Mouse (Mus musculus) lung, embryonic 14.5 days (tissue): ENCODE measurements around the gene Mydgf. TPM values are rescaled to one million over a fixed set of nuclear protein-coding genes. Genes with fewer than 3 reads are reported as not detected.

Experiments
- ATAC-seq: fragments of 200-750 bp; cut with Nextera tagmentation; 2 replicates; pipeline ENCODE4 v1.8.0; 2017; ENCODE audit warnings: mild to moderate bottlenecking, moderate TSS enrichment, moderate library complexity; ENCODE audit not compliant: insufficient read depth
- DNase-seq: peaks from one replicate; pipeline ENCODE4 v3.0.0-alpha.2; 2015
- H3K27ac ChIP-seq: fragments of 300-500 bp; sonication (generic); 2 replicates; pipeline ENCODE4 v1.5.1; 2014; ENCODE audit warnings: low read depth, mild to moderate bottlenecking, moderate library complexity
- H3K27me3 ChIP-seq: fragments of 300-500 bp; sonication (generic); 2 replicates; pipeline ENCODE4 v1.6.1; 2014; ENCODE audit warnings: low read length, control low read depth; ENCODE audit not compliant: insufficient read depth
- H3K36me3 ChIP-seq: fragments of 300-500 bp; sonication (generic); 2 replicates; pipeline ENCODE4 v1.6.1; 2014; ENCODE audit warnings: control low read depth; ENCODE audit not compliant: insufficient read depth
- H3K4me1 ChIP-seq: fragments of 300-500 bp; sonication (generic); 2 replicates; pipeline ENCODE4 v1.6.1; 2014; ENCODE audit warnings: antibody characterized with exemption, control low read depth; ENCODE audit not compliant: insufficient read depth
- H3K4me2 ChIP-seq: fragments of 300-500 bp; sonication (generic); 2 replicates; pipeline ENCODE4 v1.6.1; 2014; ENCODE audit warnings: mild to moderate bottlenecking
- H3K4me3 ChIP-seq: fragments of 300-500 bp; sonication (generic); 2 replicates; pipeline ENCODE4 v1.5.1; 2014; ENCODE audit warnings: low read depth, low read length
- H3K9ac ChIP-seq: fragments of 300-500 bp; sonication (generic); 2 replicates; pipeline ENCODE4 v1.6.1; 2014
- H3K9me3 ChIP-seq: fragments of 300-500 bp; sonication (generic); 2 replicates; pipeline ENCODE4 v1.6.1; 2016; ENCODE audit warnings: low read depth, low read length, control low read depth
- CTCF ChIP-seq: IDR thresholded peaks from 2 replicates; pipeline ENCODE4 v1.5.1; 2016; ENCODE audit warnings: antibody characterized with exemption, low read depth
- WGBS: fragments of 180-500 bp; shearing (Covaris S2); extraction: QIAGEN DNeasy Blood & Tissue Kit; methylation state at CpG from one replicate; pipeline ENCODE4 v1.1.7; 2014; 5-methylcytosine and 5-hydroxymethylcytosine counted together
- polyA plus RNA-seq: library from polyadenylated mRNA; unstranded; fragments of >200 nt; fragmentation: Nextera tagmentation; extraction: Ambion mirVana; gene quantifications from 2 replicates; pipeline ENCODE4 v1.2.1, GENCODE M21; 2014

The Mydgf gene
- polyA plus RNA-seq, 1 experiment from 2014 or later, result 95.3 TPM

DNA sequence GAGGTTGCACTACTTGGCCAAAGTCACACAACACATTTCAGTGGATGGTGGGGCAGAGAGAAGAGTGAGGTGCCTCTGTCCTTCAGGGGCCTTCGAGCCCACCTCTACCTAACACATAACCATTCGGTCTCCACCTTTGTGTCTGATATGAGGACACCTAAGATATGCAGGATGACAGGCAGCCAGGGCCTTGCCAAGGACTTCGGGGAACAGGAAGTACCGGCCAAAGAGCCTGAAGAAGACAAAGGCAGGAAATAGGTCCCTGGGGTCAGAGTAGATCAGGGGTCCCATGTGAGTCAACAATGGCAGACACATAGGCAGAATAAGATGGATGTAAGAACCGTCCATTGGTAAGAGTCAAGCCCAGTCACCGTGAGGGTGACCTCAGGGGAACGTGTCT, 47.2 kb downstream of the Mydgf start:
- no peak overlapping the region for H3K27ac ChIP-seq
- H3K4me2 ChIP-seq, result no peak overlapping the region
- 74% methylated on average over 7 of the region's 7 CpGs for WGBS
- no peaks in the 10 kb centered on the region for H3K9me3 ChIP-seq
- ATAC-seq (no peak), DNase-seq (no peak)
- no peak overlapping the region for H3K4me3 ChIP-seq
- no peak for TF ChIP-seq CTCF
- H3K4me1 ChIP-seq, result 0 out of 2 replicates have a peak, but pooled peaks cover 6% of the 10 kb centered on the region
- H3K27me3 ChIP-seq, result peaks cover 36% of the 10 kb centered on the region; the same call in 1 of the 2 replicates
- no peak overlapping the region for H3K9ac ChIP-seq
- no peaks in the 10 kb centered on the region for H3K36me3 ChIP-seq

DNA sequence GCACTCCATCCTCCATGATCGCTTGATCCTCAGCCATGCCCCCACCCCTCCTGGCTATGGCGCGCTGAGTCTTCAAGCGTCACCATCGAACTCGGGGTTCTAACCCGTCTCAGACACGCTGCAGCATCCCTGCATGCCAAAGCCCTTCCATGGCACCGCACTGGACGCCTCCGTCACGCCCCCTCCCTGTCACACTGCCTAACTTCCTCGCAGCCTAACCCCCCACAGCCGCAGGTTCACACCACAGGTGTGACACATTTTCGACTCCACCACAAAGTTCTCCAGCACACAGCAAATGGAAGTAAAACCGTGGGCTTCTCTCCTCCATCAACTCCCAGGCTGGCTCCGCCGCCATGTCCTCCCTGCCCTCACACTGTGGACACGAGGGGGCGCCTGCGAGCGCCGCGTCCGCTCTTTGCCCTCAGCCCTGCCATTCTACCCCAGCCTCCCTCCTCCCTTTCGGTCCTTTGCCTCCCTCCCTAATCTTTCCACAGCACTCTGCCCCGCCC, 49.2 kb downstream of the Mydgf start:
- peak; percentile 69 for DNase-seq
- no peaks in the 10 kb centered on the region for H3K36me3 ChIP-seq
- H3K4me1 ChIP-seq, result 0 out of 2 replicates have a peak, but pooled peaks cover 6% of the 10 kb centered on the region
- H3K9ac ChIP-seq, result peak overlapping the region; percentile 29; the same call in 1 of the 2 replicates
- WGBS, result 3% methylated on average over 27 of the region's 27 CpGs
- H3K4me2 ChIP-seq, result peak overlapping the region; percentile 67
- H3K27ac ChIP-seq, result no peak overlapping the region
- TF ChIP-seq CTCF, result peak; percentile 88
- peak overlapping the region; percentile 22 for H3K4me3 ChIP-seq
- H3K9me3 ChIP-seq, result no peaks in the 10 kb centered on the region
- peaks cover 17% of the 10 kb centered on the region; the same call in 1 of the 2 replicates for H3K27me3 ChIP-seq
- ATAC-seq, result peak; percentile 13; the same call in 1 of the 2 replicates

GRCm38 (mm10) chr17:56133457-56134363, 50.0 kb downstream of the Mydgf start:
- Histone ChIP-seq H3K27me3 (peaks cover 9% of the 10 kb centered on the region; the same call in 1 of the 2 replicates), H3K36me3 (no peaks in the 10 kb centered on the region), H3K4me3 (peak overlapping the region; percentile 22), H3K27ac (peak overlapping the region; percentile 72; the same call in 1 of the 2 replicates), H3K9me3 (no peaks in the 10 kb centered on the region), H3K4me2 (peak overlapping the region; percentile 67), H3K4me1 (0 out of 2 replicates have a peak, but pooled peaks cover 6% of the 10 kb centered on the region), H3K9ac (peak overlapping the region; percentile 29)
- peak; percentile 72 for ATAC-seq
- 15% methylated on average over 19 of the region's 21 CpGs for WGBS
- peak; percentile 66 for DNase-seq
- no peak for TF ChIP-seq CTCF

GRCm38 (mm10) chr17:56132661-56133060, 51.1 kb downstream of the Mydgf start:
- no peak for ATAC-seq
- TF ChIP-seq CTCF, result peak; percentile 89
- Histone ChIP-seq H3K9me3 (no peaks in the 10 kb centered on the region), H3K36me3 (no peaks in the 10 kb centered on the region), H3K27ac (no peak overlapping the region), H3K9ac (no peak overlapping the region), H3K4me3 (no peak overlapping the region), H3K4me2 (0 out of 2 replicates have a peak overlapping the region, but pooled peaks have one; percentile 1), H3K4me1 (0 out of 2 replicates have a peak, but pooled peaks cover 6% of the 10 kb centered on the region), H3K27me3 (no peaks in the 10 kb centered on the region)
- DNase-seq, result peak; percentile 77
- 3% methylated on average over 14 of the region's 14 CpGs for WGBS

DNA sequence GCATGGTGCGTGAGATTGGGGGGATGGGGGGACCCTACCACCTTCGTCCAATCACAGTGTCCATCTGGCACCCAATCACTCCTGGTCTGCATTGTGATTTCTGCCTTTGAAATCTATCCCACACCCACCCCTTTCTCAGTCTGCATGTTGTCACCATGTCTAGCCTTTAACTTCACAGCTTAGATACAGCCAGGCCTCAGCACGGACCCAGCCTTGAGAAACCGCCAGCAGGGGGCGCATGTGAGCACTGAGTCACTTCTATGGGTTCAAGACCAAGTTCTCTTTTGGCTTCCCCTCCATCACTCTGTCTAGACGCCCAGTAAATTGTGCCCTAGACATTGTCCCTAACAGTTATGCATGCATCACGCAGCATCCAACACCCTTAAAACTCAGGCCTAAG, 51.9 kb downstream of the Mydgf start:
- no peak overlapping the region for H3K4me3 ChIP-seq
- no peak overlapping the region for H3K27ac ChIP-seq
- TF ChIP-seq CTCF, result peak; percentile 87
- no peaks in the 10 kb centered on the region for H3K36me3 ChIP-seq
- 43% methylated on average over 7 of the region's 7 CpGs for WGBS
- no peaks in the 10 kb centered on the region for H3K27me3 ChIP-seq
- H3K9me3 ChIP-seq, result no peaks in the 10 kb centered on the region
- H3K4me1 ChIP-seq, result 0 out of 2 replicates have a peak, but pooled peaks cover 6% of the 10 kb centered on the region
- no peak overlapping the region for H3K9ac ChIP-seq
- no peak overlapping the region for H3K4me2 ChIP-seq
- no peak for ATAC-seq
- DNase-seq, result peak; percentile 81

GRCm38 (mm10) chr17:56131136-56131535, 52.6 kb downstream of the Mydgf start:
- H3K9ac ChIP-seq, result no peak overlapping the region
- H3K4me2 ChIP-seq, result no peak overlapping the region
- no peak for TF ChIP-seq CTCF
- 89% methylated on average over 10 of the region's 10 CpGs for WGBS
- no peak for DNase-seq
- 0 out of 2 replicates have a peak, but pooled peaks cover 6% of the 10 kb centered on the region for H3K4me1 ChIP-seq
- ATAC-seq, result no peak
- H3K9me3 ChIP-seq, result no peaks in the 10 kb centered on the region
- H3K27me3 ChIP-seq, result no peaks in the 10 kb centered on the region
- H3K36me3 ChIP-seq, result no peaks in the 10 kb centered on the region
- H3K27ac ChIP-seq, result no peak overlapping the region
- H3K4me3 ChIP-seq, result no peak overlapping the region

DNA sequence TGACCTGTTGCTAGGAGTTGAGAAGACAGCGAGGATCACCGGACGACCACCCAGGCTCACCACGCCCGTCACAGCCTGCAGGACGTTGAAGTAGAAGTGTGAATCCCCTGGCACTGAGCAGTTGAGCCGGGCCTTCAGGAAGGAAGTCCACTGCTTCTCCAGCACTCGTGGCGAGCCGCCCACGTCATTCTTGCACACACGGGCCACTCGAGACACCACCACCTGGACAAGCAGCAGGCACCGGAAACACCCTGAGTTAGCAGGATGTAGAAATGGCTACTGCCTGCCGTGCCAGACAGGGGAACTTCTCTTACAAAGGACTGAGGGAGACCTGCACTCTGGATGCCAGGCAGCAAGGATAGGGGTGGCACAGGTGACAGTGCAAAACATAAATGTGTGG, 55.5 kb downstream of the Mydgf start:
- no peak overlapping the region for H3K4me3 ChIP-seq
- 73% methylated on average over 15 of the region's 15 CpGs for WGBS
- H3K4me1 ChIP-seq, result 0 out of 2 replicates have a peak, but pooled peaks cover 2% of the 10 kb centered on the region
- DNase-seq (no peak), ATAC-seq (no peak)
- peaks cover 20% of the 10 kb centered on the region for H3K27me3 ChIP-seq
- H3K9ac ChIP-seq, result no peak overlapping the region
- no peaks in the 10 kb centered on the region for H3K36me3 ChIP-seq
- H3K4me2 ChIP-seq, result no peak overlapping the region
- H3K27ac ChIP-seq, result no peak overlapping the region
- no peaks in the 10 kb centered on the region for H3K9me3 ChIP-seq
- TF ChIP-seq CTCF, result no peak
